Mouse (Mus musculus) intestine, embryonic 15.5 days (tissue): ENCODE measurements around the gene Zfp658. TPM values are rescaled to one million over a fixed set of nuclear protein-coding genes. Genes with fewer than 3 reads are reported as not detected.

Experiments
- ATAC-seq: fragments of 200-750 bp; cut with Nextera tagmentation; 2 replicates; pipeline ENCODE4 v1.8.0; 2017; ENCODE audit warnings: moderate TSS enrichment, moderate library complexity
- H3K27ac ChIP-seq: fragments of 300-500 bp; sonication (generic); 2 replicates; pipeline ENCODE4 v1.5.1; 2015; ENCODE audit warnings: mild to moderate bottlenecking, inconsistent platforms
- H3K27me3 ChIP-seq: fragments of 300-500 bp; sonication (generic); replicated peaks from 2 replicates; pipeline ENCODE4 v1.6.1; 2015; ENCODE audit warnings: inconsistent platforms
- H3K36me3 ChIP-seq: fragments of 300-500 bp; sonication (generic); 2 replicates; pipeline ENCODE4 v1.6.1; 2015; ENCODE audit warnings: inconsistent platforms
- H3K4me1 ChIP-seq: fragments of 300-500 bp; sonication (generic); replicated peaks from 2 replicates; pipeline ENCODE4 v1.6.1; 2015; ENCODE audit warnings: inconsistent platforms
- H3K4me2 ChIP-seq: fragments of 300-500 bp; sonication (generic); replicated peaks from 2 replicates; pipeline ENCODE4 v1.6.1; 2015; ENCODE audit warnings: mild to moderate bottlenecking, inconsistent platforms
- H3K4me3 ChIP-seq: fragments of 300-500 bp; sonication (generic); replicated peaks from 2 replicates; pipeline ENCODE4 v1.5.1; 2015; ENCODE audit warnings: inconsistent platforms
- H3K9ac ChIP-seq: fragments of 300-500 bp; sonication (generic); 2 replicates; pipeline ENCODE4 v1.6.1; 2015; ENCODE audit warnings: inconsistent platforms
- H3K9me3 ChIP-seq: fragments of 300-500 bp; sonication (generic); 2 replicates; pipeline ENCODE4 v1.6.1; 2016; ENCODE audit warnings: inconsistent platforms
- WGBS: fragments of 180-500 bp; shearing (Covaris S2); methylation state at CpG from one replicate; pipeline ENCODE4 v1.1.7; 2015; 5-methylcytosine and 5-hydroxymethylcytosine counted together
- polyA plus RNA-seq: library from polyadenylated mRNA; unstranded; fragments of >200 nt; fragmentation: Nextera tagmentation; extraction: Ambion mirVana; gene quantifications from 2 replicates; pipeline ENCODE4 v1.2.1, GENCODE M21; 2015

The Zfp658 gene
- polyA plus RNA-seq, 1 experiment from 2014 or later = 2.7 TPM

DNA sequence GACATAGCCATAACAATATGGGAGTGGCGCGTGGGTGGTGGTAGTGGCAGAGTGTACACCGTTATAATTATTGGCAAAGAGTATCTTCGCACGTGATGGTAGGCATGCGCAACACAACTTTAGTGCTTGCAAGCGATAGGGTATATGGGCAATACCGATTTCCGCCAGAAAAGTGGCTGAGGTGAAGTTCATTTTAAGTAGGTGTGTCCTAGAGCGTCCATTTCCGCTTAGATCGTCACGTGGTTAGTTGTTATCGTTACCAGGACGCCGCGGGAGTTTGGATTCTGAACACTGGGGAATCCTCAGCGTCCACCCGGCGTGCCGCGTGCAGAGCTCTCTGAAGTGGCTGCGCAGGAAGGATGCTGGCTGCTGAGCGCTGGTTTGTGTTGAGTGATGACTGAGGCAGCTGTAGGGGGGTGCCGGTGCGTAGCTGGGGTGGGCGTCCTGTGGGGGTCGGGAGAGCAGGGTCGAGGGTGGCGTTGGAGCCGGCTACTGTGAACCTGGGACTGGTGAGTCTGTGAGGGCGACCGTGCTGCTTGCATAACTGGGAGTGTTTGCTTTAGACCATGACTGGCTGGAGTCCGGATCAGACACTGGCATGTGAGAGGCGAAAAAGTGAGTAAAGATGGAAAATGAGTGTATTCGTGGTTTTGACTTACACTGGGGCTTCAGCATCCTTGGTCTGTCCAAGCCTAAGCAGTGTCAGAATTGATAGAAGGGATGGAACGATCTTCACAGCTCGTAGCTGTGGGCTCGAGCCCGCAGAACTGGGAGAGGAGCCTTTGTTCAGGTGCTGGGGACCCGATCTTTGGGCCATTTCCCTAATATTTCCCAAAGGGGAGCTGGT is 45.1 kb downstream of the Zfp658 start, which contains the start of gene Zfp819:
Gene Zfp819, plus strand, starts transcription at position 274 of the 847 bp plus-strand sequence.
- ATAC-seq = peak; percentile 93
- peaks cover 9% of the 10 kb centered on the region for H3K4me1 ChIP-seq
- H3K27ac ChIP-seq = no peak within 1 kb of the TSS
- peak within 1 kb of the TSS; percentile 31 for H3K4me3 ChIP-seq
- H3K4me2 ChIP-seq = peak within 1 kb of the TSS; percentile 78
- no peaks in the 10 kb centered on the region for H3K9me3 ChIP-seq
- H3K36me3 ChIP-seq = no peaks in the 10 kb centered on the region
- no peaks in the 10 kb centered on the region for H3K27me3 ChIP-seq
- H3K9ac ChIP-seq = peak within 1 kb of the TSS; percentile 30; the same call in 1 of the 2 replicates
- 16% methylated on average over 41 of the region's 41 CpGs for WGBS

DNA sequence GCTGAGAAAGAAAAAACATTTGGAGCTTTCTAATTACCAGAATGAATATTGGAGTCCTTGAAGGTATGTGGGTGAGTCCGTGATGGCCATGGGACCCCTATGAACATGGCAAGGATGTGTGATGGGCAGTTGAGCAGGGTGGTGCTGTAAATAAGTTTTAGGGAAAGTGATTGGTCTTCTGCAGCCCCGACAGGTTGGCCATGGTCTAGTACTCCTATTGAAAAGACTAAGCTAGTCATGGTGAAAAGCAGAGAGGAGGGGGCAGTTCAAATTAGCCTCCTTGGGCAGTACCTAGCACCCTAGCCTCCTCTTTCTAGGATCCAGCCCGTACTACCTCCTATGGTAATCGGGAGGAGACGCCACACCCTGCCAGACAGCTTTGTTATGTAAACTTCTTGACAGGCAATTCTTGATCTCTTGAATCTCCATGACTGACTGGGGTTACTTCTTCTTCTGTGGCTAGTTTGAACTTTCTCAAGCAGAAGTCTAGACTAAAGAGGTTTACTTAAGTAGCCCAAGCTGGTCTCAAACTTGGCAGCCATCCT is 45.8 kb downstream of the Zfp658 start:
- WGBS = 25% methylated on average over 5 of the region's 5 CpGs
- no peak overlapping the region for H3K4me3 ChIP-seq
- H3K27ac ChIP-seq = no peak overlapping the region

DNA sequence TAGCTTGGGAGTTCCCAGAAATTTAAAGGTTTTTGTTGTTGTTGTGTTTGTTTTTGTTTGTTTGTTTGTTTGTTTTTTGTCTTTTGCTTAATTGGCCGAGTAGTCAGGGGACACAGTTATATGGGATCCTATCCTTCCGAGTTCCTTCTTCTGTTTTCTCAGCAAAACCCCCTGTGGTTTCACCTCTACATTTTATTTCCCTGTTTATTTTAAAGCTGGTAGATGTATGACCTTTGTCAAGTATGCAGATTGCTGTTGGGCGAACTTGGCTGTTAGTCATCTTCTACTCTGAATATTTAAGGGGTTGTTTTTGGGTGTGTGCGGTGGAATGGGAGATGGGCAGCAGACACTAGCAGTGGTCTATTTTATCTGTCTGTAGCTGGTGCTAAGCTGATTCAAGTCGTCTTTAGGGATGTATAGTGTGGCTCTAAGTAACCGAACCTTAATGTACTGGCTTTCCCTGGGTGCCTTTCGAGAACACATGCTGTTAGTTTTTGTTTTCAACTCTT is 46.3 kb downstream of the Zfp658 start:
- WGBS = 73% methylated on average over 7 of the region's 7 CpGs

More for the DNA sequence above, 45.8 kb downstream of the Zfp658 start:
- no peaks in the 10 kb centered on the region for H3K9me3 ChIP-seq
- no peaks in the 10 kb centered on the region for H3K36me3 ChIP-seq
- H3K27me3 ChIP-seq = no peaks in the 10 kb centered on the region
- H3K4me1 ChIP-seq = peaks cover 8% of the 10 kb centered on the region
- no peak for ATAC-seq
- H3K9ac ChIP-seq = no peak overlapping the region
- H3K4me2 ChIP-seq = no peak overlapping the region; the same call in 1 of the 2 replicates

DNA sequence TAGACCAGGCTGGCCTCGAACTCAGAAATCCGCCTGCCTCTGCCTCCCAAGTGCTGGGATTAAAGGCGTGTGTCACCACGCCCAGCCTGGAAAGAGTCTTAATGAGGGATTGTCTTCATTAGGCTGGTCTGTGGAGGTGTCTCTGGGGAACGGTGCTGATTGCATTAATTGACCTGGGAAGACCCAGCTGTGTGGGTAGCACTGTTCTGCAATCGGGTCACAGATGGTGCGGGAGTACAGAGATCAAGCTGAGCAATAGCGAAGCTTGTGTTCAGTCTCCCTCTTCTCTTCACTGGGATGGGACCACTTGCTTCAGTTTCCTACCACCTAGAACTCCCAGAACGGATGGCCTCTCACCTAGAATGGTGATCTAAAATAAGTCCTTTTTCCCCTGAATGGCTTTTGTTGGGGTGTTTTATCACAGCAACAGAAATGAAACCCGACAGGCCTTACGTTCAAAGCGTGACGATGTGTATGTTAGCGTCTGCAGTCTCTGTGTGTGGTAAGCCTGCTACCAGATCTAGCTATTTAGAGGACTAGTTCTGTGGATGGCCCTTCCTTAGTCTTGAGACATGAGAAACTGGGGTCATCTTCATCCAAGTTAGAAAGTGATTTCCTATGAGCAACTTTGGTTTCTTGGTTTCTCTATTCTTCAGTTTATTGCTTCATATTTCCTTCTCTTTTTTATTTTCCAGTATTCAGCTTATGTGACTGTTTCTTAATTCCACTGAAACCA is 51.9 kb downstream of the Zfp658 start:
- Histone ChIP-seq H3K4me2 (no peak overlapping the region), H3K27ac (no peak overlapping the region), H3K4me3 (no peak overlapping the region), H3K4me1 (no peaks in the 10 kb centered on the region), H3K9me3 (no peaks in the 10 kb centered on the region), H3K36me3 (no peaks in the 10 kb centered on the region), H3K9ac (no peak overlapping the region), H3K27me3 (no peaks in the 10 kb centered on the region)
- WGBS = 91% methylated on average over 14 of the region's 14 CpGs
- ATAC-seq = no peak

More for the DNA sequence above, 46.3 kb downstream of the Zfp658 start:
- Histone ChIP-seq H3K27ac (no peak overlapping the region), H3K36me3 (no peaks in the 10 kb centered on the region), H3K4me2 (no peak overlapping the region), H3K4me3 (no peak overlapping the region), H3K4me1 (peaks cover 8% of the 10 kb centered on the region), H3K9ac (no peak overlapping the region), H3K9me3 (no peaks in the 10 kb centered on the region), H3K27me3 (no peaks in the 10 kb centered on the region)
- ATAC-seq = no peak

DNA sequence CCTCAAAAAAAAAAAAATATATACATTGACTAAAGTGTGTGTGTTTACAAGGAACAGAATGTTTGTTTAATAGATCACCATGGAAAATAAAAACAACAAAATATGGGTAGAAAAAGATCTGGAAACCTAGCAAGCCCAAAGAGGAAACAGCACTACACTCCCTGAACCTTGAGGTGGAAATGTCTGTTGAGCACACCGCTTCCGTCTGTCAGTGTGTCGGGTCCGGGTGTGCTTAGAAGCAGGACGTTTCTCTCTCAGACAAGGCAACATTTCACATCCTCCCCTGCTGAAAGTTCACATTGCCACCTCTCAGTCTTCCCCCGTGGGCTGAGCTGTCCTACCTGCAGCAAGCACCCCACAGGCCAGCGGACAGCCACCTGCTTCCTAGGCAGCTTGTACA is 60.9 kb downstream of the Zfp658 start:
- no peaks in the 10 kb centered on the region for H3K4me1 ChIP-seq
- no peak overlapping the region for H3K27ac ChIP-seq
- no peak overlapping the region for H3K4me2 ChIP-seq
- no peaks in the 10 kb centered on the region for H3K9me3 ChIP-seq
- no peaks in the 10 kb centered on the region for H3K27me3 ChIP-seq
- WGBS = 79% methylated on average over 7 of the region's 7 CpGs
- H3K36me3 ChIP-seq = no peaks in the 10 kb centered on the region
- H3K9ac ChIP-seq = no peak overlapping the region
- no peak for ATAC-seq
- no peak overlapping the region for H3K4me3 ChIP-seq

DNA sequence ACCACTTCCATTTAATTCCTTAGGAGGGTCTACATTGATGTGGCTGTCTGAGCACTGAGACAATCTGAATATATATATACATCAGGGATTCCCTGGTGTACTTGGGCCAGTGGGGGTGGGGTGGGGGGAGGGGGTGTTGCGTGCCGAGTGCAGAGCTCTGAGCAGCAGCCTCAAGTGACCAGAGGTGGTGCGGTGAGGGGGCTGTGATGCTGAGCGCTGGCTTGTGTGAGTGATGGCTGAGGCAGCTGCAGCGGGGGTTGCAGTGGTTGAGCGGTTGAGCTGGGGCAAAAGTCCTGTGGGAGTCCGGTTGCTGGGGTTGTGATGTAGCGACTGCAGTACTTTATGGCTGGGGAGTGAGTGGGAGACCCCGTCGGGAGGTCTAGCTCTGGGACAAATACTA is 61.8 kb downstream of the Zfp658 start:
- Histone ChIP-seq H3K4me3 (no peak overlapping the region), H3K36me3 (no peaks in the 10 kb centered on the region), H3K4me2 (no peak overlapping the region), H3K27ac (no peak overlapping the region), H3K9me3 (no peaks in the 10 kb centered on the region), H3K4me1 (no peaks in the 10 kb centered on the region), H3K27me3 (no peaks in the 10 kb centered on the region), H3K9ac (no peak overlapping the region)
- 15% methylated on average over 10 of the region's 10 CpGs for WGBS
- ATAC-seq = no peak

Other genes starting within 250 kb of the Zfp658 start
- 8.6 and 10.7 TPM in 2 replicates for gene Zfp715, start 249.0 kb upstream of the Zfp658 start, polyA plus RNA-seq
- 0.24 and 0.32 TPM in 2 replicates for gene Siglecf, start 210.9 kb upstream of the Zfp658 start, polyA plus RNA-seq
- 0.28 and 0.30 TPM in 2 replicates for gene Siglecg, start 154.1 kb upstream of the Zfp658 start, polyA plus RNA-seq
- gene Lim2, start 134.6 kb upstream of the Zfp658 start, polyA plus RNA-seq = 0.97 and 1.2 TPM in 2 replicates
- 2.3 and 3.6 TPM in 2 replicates for gene Nkg7, start 125.2 kb upstream of the Zfp658 start, polyA plus RNA-seq
- 0.23 TPM in 1 of 2 replicates, not detected in the other for gene Cldnd2, start 121.5 kb upstream of the Zfp658 start, polyA plus RNA-seq
- 429 and 478 TPM in 2 replicates for gene Etfb, start 118.2 kb upstream of the Zfp658 start, polyA plus RNA-seq
- gene Gm45233, start 118.1 kb upstream of the Zfp658 start, polyA plus RNA-seq = 0.40 and 0.52 TPM in 2 replicates
- gene Vsig10l, start 99.1 kb upstream of the Zfp658 start, polyA plus RNA-seq = 2.4 and 4.1 TPM in 2 replicates
- gene Iglon5, start 72.2 kb upstream of the Zfp658 start, polyA plus RNA-seq = 0.38 and 0.56 TPM in 2 replicates
- not detected in 2 replicates for gene 4931406B18Rik, start 56.3 kb upstream of the Zfp658 start, polyA plus RNA-seq
- gene Cd33, start 17.8 kb upstream of the Zfp658 start, polyA plus RNA-seq = 1.8 and 1.9 TPM in 2 replicates
- gene Zfp719, start 17.4 kb downstream of the Zfp658 start, polyA plus RNA-seq = 8.7 and 10.1 TPM in 2 replicates
- gene Zfp819, start 44.9 kb downstream of the Zfp658 start, polyA plus RNA-seq = 0.09 TPM in 2 replicates
- 4.7 and 5.2 TPM in 2 replicates for gene Ceacam18, start 72.5 kb downstream of the Zfp658 start, polyA plus RNA-seq
- 1.6 and 1.8 TPM in 2 replicates for gene Siglece, start 97.9 kb downstream of the Zfp658 start, polyA plus RNA-seq
- 12.7 and 12.8 TPM in 2 replicates for gene Ctu1, start 109.8 kb downstream of the Zfp658 start, polyA plus RNA-seq
- gene Klk14, start 128.2 kb downstream of the Zfp658 start, polyA plus RNA-seq = 0.15 TPM in 1 of 2 replicates, not detected in the other
- 0.18 and 0.60 TPM in 2 replicates for gene Klk13, start 150.3 kb downstream of the Zfp658 start, polyA plus RNA-seq
- gene Klk12, start 206.6 kb downstream of the Zfp658 start, polyA plus RNA-seq = not detected in 2 replicates
- 0.46 and 0.58 TPM in 2 replicates for gene Klk11, start 212.3 kb downstream of the Zfp658 start, polyA plus RNA-seq
- gene Klk10, start 218.8 kb downstream of the Zfp658 start, polyA plus RNA-seq = 3.0 and 3.4 TPM in 2 replicates
- gene Klk9, start 229.6 kb downstream of the Zfp658 start, polyA plus RNA-seq = not detected in 2 replicates
- gene Klk8, start 235.3 kb downstream of the Zfp658 start, polyA plus RNA-seq = 14.5 and 15.1 TPM in 2 replicates
- not detected in 2 replicates for gene Klk7, start 249.0 kb downstream of the Zfp658 start, polyA plus RNA-seq